Mouse (Mus musculus): ENCODE results near the gene Grip2. TPM values are rescaled to one million over a fixed set of nuclear protein-coding genes. Genes with fewer than 3 reads are reported as not detected.

Gene Grip2
- total RNA-seq, 2 experiments from 2014 or later: 9.6 to 10.6 TPM

DNA sequence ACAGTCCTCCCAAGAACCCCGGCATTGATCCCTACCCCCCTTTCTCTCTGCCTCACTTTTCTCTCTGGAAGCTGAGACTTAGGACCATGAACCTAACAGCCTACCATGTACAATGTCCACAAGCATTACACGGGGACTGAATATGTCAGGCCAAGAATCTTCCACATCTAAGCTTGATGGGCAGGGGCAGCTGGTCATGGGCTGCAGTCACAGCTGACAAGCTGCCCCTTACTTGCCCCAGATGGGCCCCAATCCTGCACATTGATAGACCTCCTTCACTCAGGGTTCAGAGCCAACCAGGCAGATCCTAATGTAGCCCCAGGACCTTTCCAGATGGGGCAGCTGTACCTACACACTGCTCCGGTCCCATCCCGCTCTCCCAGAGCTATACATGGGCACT lies 30.3 kb downstream of the Grip2 start:
- DNase-seq (ENCODE audit: low spot score in 2 of 2): no peak

DNA sequence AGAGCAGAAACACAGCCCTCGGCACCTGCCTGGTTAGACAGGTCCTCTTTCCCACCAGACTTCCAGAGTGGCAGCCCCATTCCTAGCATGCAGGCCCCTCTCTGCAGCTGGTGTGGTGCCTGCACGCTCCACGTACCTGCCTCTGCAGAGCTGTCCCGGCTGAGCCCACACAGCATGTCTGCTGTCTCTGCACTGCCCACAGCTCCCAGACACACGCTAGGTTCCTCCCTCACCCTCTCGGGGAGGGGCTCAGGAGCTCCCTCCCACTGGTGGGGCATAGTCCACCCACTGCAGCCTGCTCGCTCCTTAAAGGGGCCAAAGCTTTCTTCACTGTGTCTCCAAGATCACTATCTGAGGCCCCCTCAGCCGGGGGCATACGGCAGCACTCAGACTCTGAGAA lies 31.0 kb downstream of the Grip2 start:
- no peak for DNase-seq (ENCODE audit: low spot score in 2 of 2)

DNA sequence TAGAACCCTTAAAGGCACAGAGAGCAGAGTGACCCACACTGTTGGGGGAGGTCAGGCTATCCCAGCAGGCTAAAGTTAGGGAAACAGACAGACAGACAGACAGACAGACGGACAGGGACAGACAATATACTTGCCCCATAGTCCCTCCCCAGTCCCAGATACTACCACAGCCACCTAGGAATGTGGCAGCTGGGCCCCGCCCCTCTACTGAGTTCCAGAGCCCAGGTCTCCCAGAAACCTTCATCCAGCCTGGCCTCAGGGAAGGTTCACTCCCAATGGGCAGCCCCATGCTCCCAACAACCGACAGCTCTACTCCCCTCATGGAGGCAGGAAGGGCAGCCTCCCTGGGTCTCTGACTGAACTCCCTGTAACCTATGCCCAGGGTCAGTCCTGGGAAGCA lies 31.4 kb downstream of the Grip2 start:
- no peak for DNase-seq (ENCODE audit: low spot score in 2 of 2)

- no peak for DNase-seq (ENCODE audit: low spot score in 2 of 2)
Observed at GRCm38 (mm10) chr6:91788311-91788798, 38.7 kb downstream of the Grip2 start.

- no peak for DNase-seq (ENCODE audit: low spot score in 2 of 2)
Observed at GRCm38 (mm10) chr6:91785018-91785417, 42.0 kb downstream of the Grip2 start.

DNA sequence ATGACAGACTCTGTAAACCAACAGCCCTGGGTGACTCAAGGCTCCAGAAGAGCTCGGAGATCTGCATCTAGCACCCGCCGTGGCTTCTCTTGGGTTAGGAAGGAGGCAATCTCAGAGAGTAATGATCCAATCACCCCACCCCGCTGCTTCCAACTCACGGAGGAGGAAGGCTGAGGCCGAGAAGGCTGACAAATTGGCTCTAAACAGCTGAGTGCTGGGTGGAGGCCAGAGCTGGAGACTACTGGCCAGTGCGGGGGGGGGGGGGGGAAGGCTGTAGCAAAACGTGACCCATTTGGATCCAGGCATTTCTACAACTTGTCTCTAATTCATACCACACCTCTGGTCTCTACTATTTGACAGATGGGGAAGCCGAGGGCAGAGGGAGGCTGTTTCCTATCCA lies 47.8 kb downstream of the Grip2 start:
- DNase-seq (ENCODE audit: low spot score in 2 of 2): no peak

- peak; percentile 71 to 76 for DNase-seq (ENCODE audit: low spot score in 2 of 2)
Observed at GRCm38 (mm10) chr6:91776543-91776942, 50.5 kb downstream of the Grip2 start.

DNA sequence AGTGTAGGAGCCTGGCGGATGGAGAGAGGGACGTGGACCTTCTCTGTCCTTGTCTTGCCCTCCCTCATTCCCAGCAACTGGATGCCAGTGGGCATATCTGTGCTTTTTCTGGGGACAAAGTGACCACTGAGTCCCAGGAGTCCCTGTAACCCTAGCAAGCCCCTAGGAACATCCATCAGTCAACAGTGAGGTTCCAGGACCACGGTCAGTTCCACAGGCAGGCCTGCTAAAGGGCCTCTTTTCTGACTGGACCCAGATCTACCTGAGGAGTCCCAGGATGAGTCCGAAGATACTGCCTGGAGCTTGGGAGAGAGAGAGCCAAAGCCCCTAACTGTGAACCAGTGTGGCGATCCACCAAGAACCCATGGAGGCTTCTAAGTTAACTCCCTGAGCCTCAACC lies 53.1 kb downstream of the Grip2 start:
- no peak for DNase-seq (ENCODE audit: low spot score in 2 of 2)

GRCm38 (mm10) chr6:91767550-91767949 lies 59.5 kb downstream of the Grip2 start:
- DNase-seq (ENCODE audit: low spot score in 2 of 2): no peak

GRCm38 (mm10) chr6:91762051-91762742 lies 64.9 kb downstream of the Grip2 start:
- no peak for DNase-seq (ENCODE audit: low spot score in 2 of 2)

DNA sequence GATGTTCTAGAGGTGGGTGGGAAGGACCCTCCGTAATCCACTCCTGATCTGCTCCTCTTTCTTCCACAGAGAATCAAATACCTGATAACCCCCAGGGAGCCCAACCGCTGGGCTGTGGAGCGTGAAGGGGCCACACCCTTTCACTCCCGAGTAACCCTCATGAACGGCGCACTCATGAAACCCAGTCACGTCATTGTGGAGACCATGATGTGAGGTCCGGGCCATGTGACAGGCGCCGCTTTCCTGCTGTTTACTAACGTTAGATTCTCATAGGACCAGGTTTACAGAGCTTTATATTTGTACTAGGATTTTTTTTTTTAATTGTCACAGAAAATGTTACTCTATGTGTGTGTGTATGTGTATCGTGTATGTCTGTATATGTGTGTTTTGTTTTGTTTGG lies 72.2 kb downstream of the Grip2 start:
- no peak for DNase-seq (ENCODE audit: low spot score in 2 of 2)

GRCm38 (mm10) chr6:91754098-91754497 lies 73.0 kb downstream of the Grip2 start:
- DNase-seq (ENCODE audit: low spot score in 2 of 2): peak in 1 of 2 experiments; percentile 39

DNA sequence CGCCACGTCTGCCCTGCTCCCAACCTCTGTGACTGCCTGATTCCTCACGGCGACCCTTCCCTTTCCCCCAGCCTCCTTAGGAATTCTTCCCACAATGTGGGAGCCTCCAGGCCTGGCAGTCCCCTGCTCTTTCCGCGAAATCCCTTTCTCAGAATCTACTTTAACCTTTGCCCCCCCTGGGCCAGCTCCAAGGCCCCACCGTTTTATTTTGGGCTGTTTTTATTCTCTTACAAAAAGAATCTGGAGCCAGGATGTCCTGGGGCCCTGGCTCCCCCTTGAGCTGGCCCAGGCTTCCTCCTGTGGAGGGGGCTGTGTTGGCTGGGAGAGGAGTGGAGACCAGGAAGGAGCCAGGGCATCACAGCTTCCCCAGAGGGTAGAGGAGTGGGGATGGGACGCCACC lies 74.2 kb downstream of the Grip2 start:
- peak; percentile 43 to 50 for DNase-seq (ENCODE audit: low spot score in 2 of 2)

DNA sequence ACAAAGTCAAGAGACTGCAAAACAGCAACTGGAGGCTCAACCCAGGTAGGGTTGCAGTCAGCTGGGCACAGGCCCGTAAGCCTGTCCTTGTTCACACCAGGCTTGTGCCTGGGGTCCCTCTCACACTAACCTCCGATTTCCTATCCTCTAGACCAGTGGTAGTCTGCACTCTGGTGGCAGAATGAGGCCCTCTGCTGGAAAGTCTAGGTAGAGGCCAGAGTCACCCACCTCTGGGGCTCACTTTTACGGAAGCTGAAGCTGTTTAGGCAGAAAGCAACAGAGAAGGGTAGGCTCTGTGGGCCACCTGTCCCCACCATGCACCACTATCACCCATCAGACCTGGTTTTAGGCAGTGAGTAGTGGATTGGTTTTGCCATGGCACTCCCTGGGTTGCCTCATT lies 76.1 kb downstream of the Grip2 start:
- DNase-seq (ENCODE audit: low spot score in 2 of 2): peak; percentile 38 to 55

DNA sequence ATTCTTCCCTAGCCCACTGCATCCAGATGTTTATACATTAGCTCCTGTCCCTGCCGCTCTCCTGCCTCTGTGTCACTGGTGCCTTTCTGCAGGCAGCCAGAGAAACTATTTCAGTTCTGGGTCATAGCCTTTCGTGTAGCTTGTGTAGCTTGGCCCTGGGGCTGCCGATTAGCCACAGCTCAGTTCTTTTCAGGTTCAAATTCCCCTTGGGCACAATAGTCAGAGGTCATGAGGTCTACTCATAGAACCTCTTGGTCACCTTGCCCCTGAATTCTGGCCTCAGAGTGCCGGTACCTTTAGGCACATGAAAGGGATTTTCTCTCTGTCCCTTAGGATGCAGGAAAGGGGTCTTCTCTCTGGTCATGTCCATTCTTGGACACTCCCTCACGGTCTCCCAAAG lies 80.3 kb downstream of the Grip2 start:
- no peak for DNase-seq (ENCODE audit: low spot score in 2 of 2)

GRCm38 (mm10) chr6:91745947-91746582 lies 81.0 kb downstream of the Grip2 start:
- DNase-seq (ENCODE audit: low spot score in 2 of 2): no peak

GRCm38 (mm10) chr6:91745246-91745645 lies 81.8 kb downstream of the Grip2 start:
- no peak for DNase-seq (ENCODE audit: low spot score in 2 of 2)

GRCm38 (mm10) chr6:91743886-91744285 lies 83.2 kb downstream of the Grip2 start:
- no peak for DNase-seq (ENCODE audit: low spot score in 2 of 2)

DNA sequence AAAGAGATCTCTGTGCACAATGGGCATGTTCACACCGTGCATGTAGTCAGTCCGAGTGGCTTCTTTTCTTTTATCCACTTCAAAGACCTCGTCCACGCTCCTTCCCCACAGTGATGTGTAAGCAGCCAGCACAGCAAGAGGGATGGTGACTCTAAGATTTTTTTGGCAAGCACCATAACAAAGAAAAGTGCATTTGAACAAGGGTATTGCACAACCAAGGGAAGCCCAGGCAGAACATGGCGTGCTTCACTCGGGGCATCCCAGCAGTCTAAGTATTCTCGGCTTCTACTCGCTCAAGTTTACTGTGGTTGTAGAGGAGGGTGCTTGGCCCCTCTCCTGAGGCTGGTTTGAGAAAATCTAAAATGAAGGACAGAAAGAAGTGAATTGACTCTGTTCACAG lies 84.1 kb downstream of the Grip2 start:
- no peak for DNase-seq (ENCODE audit: low spot score in 2 of 2)

DNA sequence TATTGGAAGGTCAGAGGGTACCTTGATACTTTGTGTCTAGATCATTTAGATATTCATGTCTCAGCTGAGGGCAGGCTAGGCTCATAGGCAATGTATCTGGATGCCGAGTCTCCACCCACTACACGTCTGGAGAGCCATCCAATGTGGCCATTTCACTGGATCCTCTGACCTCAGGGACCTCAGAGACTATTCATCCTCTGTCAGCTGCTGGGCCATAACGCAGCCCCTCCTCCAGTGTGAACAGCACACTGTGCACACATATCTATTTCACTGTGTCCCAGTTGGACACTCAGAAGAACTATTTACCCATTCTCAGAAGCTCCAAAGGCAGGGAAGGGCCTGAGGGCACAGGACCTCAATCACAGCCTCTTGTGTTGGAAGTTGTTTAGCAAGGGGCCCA lies 84.6 kb downstream of the Grip2 start:
- DNase-seq (ENCODE audit: low spot score in 2 of 2): no peak

- DNase-seq (ENCODE audit: low spot score in 2 of 2): peak; percentile 78 to 80
Observed at GRCm38 (mm10) chr6:91741046-91741445, 86.0 kb downstream of the Grip2 start.

DNA sequence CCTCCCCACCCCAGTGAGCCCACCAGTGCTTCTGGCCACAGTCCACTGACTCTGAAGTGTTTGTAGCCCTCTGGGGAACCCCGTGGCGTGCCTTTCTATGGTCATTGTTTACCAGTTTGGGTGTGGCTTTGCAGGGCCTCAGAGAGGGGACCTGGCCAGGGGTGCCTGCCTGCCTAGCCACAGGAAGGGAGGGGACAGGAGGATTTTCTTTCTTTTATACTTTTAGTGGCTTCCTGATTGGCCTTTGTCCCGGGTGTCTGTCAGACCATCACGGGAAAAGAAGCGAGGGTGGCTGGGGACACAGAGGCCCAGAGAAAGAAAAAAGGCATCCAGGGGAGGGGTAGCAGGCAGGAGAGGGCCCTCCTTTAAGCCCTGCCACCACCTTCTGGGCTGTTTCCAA lies 89.0 kb downstream of the Grip2 start:
- no peak for DNase-seq (ENCODE audit: low spot score in 2 of 2)

GRCm38 (mm10) chr6:91737451-91737850 lies 89.6 kb downstream of the Grip2 start:
- DNase-seq (ENCODE audit: low spot score in 2 of 2): no peak
